19 mouse cellular contexts compared by ENCODE assay signal in the genomic region with DNA sequence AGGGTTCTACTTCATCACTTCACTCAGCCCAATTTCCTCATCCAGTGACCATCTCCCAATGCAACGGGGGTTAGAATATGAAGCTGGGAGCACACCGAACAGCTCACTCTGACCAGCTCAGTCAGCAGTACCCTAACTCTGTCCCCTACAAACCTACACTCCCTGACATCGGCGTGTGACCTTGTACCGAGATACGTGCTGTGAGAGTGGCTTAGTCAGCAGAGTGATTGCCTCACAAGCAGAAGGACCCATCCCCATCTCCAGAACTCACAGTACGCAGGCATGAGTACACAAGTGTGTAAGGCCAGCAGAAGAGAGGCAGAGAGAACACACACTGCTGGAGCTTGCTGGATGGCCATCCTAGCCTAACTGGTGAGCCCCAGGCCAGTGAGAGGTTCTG. TPM values are rescaled to one million over a fixed set of nuclear protein-coding genes. Genes with fewer than 3 reads are reported as not detected.
DNase-seq lines count a peak whose midpoint lies in the region; ATAC-seq and TF ChIP-seq lines count a peak whose summit lies in the region.
"Had no signal": no experiment of that assay in that cellular context is flagged by ENCODE, and none has a peak within 500 bp of the region (broad histone marks: within the 10 kb centered on the region; RNA-seq: fewer than 3 reads in every experiment).

No protein-coding gene starts in this region.

- WGBS in kidney, embryonic 14.5 days, result 89% methylated on average over 7 of the region's 7 CpGs

- no peaks in the 10 kb centered on the region for H3K36me3 ChIP-seq in kidney, embryonic 14.5 days (ENCODE audit: control insufficient read depth, insufficient read depth, low read length)
- H3K36me3 ChIP-seq: embryonic facial prominence, embryonic 10.5 days; heart, embryonic 15.5 days; hindbrain, embryonic 15.5 days had no signal

- H3K27me3 ChIP-seq in kidney, embryonic 14.5 days (ENCODE audit: control insufficient read depth, insufficient read depth, low read length), result no peaks in the 10 kb centered on the region
- H3K27me3 ChIP-seq: forebrain, embryonic 13.5 days; heart, embryonic 15.5 days; hindbrain, embryonic 15.5 days; Patski had no signal

- ATAC-seq in kidney, embryonic 14.5 days (ENCODE audit: low FRiP score, low TSS enrichment), result no peak
- ATAC-seq: activated CD4-positive, CD25-positive, alpha-beta regulatory T cell, adult 4 months; forebrain, embryonic 13.5 days; forebrain, postnatal 0 days; Patski had no signal

- DNase-seq in adrenal gland, postnatal 10 days, result peak; percentile 33
- DNase-seq in adrenal gland, adult 18-20 months (ENCODE audit: low spot score in 2 of 2), result no peak
- DNase-seq in kidney, postnatal 36 days, result no peak
- DNase-seq in left cerebral cortex, adult 2 months (ENCODE audit: extremely low spot score in 1 of 2, low spot score in 2 of 2), result no peak
- no peak for DNase-seq in left cerebral cortex, adult 11 months (ENCODE audit: low spot score)
- DNase-seq: cerebellum, adult 11-12 months; cerebellum, adult 9-11 months; forebrain, postnatal 0 days; gastrocnemius, postnatal 14 days; heart, adult 2 months; heart, postnatal 14 days had no signal

- H3K9ac ChIP-seq in kidney, embryonic 14.5 days (ENCODE audit: low read depth, low read length), result no peak overlapping the region
- H3K9ac ChIP-seq: forebrain, embryonic 13.5 days; forebrain, postnatal 0 days; heart, embryonic 15.5 days; hindbrain, embryonic 15.5 days had no signal

- no peak for TF ChIP-seq CTCF in left cerebral cortex, adult 2 months (IDR thresholded peaks at IDR 0.05)

- no peaks in the 10 kb centered on the region for H3K9me3 ChIP-seq in kidney, embryonic 14.5 days (ENCODE audit: control insufficient read depth, low read length)
- H3K9me3 ChIP-seq: embryonic facial prominence, embryonic 10.5 days; forebrain, embryonic 13.5 days; heart, embryonic 15.5 days; hindbrain, embryonic 15.5 days had no signal

- intact Hi-C loops in left cerebral cortex, adult 2 months (cut with DNase I), result no loop called here

- H3K27ac ChIP-seq in kidney, embryonic 14.5 days (ENCODE audit: low read depth, low read length), result peak overlapping the region; percentile 77; the same call in 1 of the 2 replicates
- H3K27ac ChIP-seq in left cerebral cortex, adult 2 months, result peak overlapping the region; percentile 24; the same call in 1 of the 2 replicates
- H3K27ac ChIP-seq: embryonic facial prominence, embryonic 10.5 days; forebrain, embryonic 13.5 days; heart, adult 2 months; heart, embryonic 15.5 days; hindbrain, embryonic 15.5 days had no signal

- no peak overlapping the region for H3K4me2 ChIP-seq in kidney, embryonic 14.5 days (replicated peaks; ENCODE audit: low read depth, low read length)
- H3K4me2 ChIP-seq: forebrain, embryonic 13.5 days; heart, embryonic 11.5 days; heart, embryonic 15.5 days; hindbrain, embryonic 15.5 days had no signal

- no peak overlapping the region for H3K4me3 ChIP-seq in kidney, embryonic 14.5 days (ENCODE audit: low read length)
- no peak overlapping the region for H3K4me3 ChIP-seq in left cerebral cortex, adult 2 months
- H3K4me3 ChIP-seq: embryonic facial prominence, embryonic 10.5 days; forebrain, embryonic 13.5 days; heart, adult 2 months; heart, embryonic 15.5 days; hindbrain, embryonic 15.5 days had no signal

- H3K4me1 ChIP-seq in kidney, embryonic 14.5 days (ENCODE audit: control insufficient read depth, insufficient read depth, low read length), result peaks cover 20% of the 10 kb centered on the region

RNA-seq across cellular contexts. Expression of gene Coro2b, which starts 21.7 kb away (rescaled TPM):
- total RNA-seq in adrenal gland, postnatal 10 days (2021), result 10 to 100 TPM; 18.1 to 22.3 TPM
- 10 to 100 TPM; 10.5 to 14.8 TPM for total RNA-seq in adrenal gland, adult 18-20 months (2021)
- polyA plus RNA-seq in kidney, embryonic 14.5 days (2014; fragmentation: Nextera tagmentation; extraction: Ambion mirVana), result 9.3 and 16.5 TPM in 2 replicates
- 100 to 1,000 TPM; 178 to 185 TPM for total RNA-seq in left cerebral cortex, adult 2 months (2021)

Comparison
In these comparisons a context has a peak if more than half of its experiments do, and no peak if none do; other contexts are left out.
1. RNA of gene Coro2b, which starts 21.7 kb away (total RNA-seq): 178 to 185 TPM in left cerebral cortex, adult 2 months; 18.1 to 22.3 TPM in adrenal gland, postnatal 10 days and 10.5 to 14.8 TPM in adrenal gland, adult 18-20 months; every median in the first group is over 4 times any median in the second.